Mouse (Mus musculus) testis, adult 2 months (tissue): ENCODE measurements around the gene E030030I06Rik. TPM values are rescaled to one million over a fixed set of nuclear protein-coding genes. Genes with fewer than 3 reads are reported as not detected.
A peak's percentile ranks its signal among the peaks of the same experiment; 100 is the strongest.
"Not testable (repeated sequence)": the region's sequence is repeated elsewhere in the genome, so short reads cannot be mapped to it uniquely, and the experiment has no call there.

ENCODE experiments used
- H3K27ac ChIP-seq: fragments of 200-500 bp; 2 replicates; pipeline ENCODE4 v1.5.1; 2012; ENCODE audit warnings: low read depth, low read length; ENCODE audit not compliant: control insufficient read depth, insufficient read depth
- H3K27me3 ChIP-seq: fragments of 200-500 bp; 2 replicates; pipeline ENCODE4 v1.6.1; 2012; ENCODE audit warnings: mild to moderate bottlenecking, low read length, moderate library complexity; ENCODE audit not compliant: control insufficient read depth, insufficient read depth
- H3K36me3 ChIP-seq: fragments of 200-500 bp; 2 replicates; pipeline ENCODE4 v1.6.1; 2012; ENCODE audit warnings: mild to moderate bottlenecking, low read length; ENCODE audit not compliant: control insufficient read depth, insufficient read depth
- H3K4me1 ChIP-seq: fragments of 200-500 bp; 2 replicates; pipeline ENCODE4 v1.6.1; 2012; ENCODE audit warnings: low read length; ENCODE audit not compliant: control insufficient read depth, insufficient read depth
- H3K4me3 ChIP-seq: fragments of 200-500 bp; 2 replicates; pipeline ENCODE4 v1.5.1; 2012; ENCODE audit warnings: low read depth, mild to moderate bottlenecking, low read length, moderate library complexity, mixed read lengths; ENCODE audit not compliant: control insufficient read depth
- CTCF ChIP-seq: fragments of 200-500 bp; IDR thresholded peaks from 2 replicates; pipeline ENCODE4 v1.5.1; 2012; ENCODE audit warnings: low read depth, mild to moderate bottlenecking, inconsistent platforms, low read length, moderate library complexity; ENCODE audit not compliant: control insufficient read depth, insufficient read depth, insufficient replicate concordance
- POLR2A ChIP-seq: fragments of 200-500 bp; IDR thresholded peaks from 2 replicates; pipeline ENCODE4 v1.6.1; 2012; ENCODE audit warnings: low read depth, mild to moderate bottlenecking, inconsistent platforms, low read length, moderate library complexity; ENCODE audit not compliant: control insufficient read depth
- polyA plus RNA-seq: library from polyadenylated mRNA; depleted of rRNA; stranded (reverse); fragments of >200 nt; gene quantifications from 2 replicates; pipeline ENCODE4 v1.2.3, GENCODE M21; 2012; rRNA removed

The E030030I06Rik gene
- 0.22 and 1.2 TPM in 2 replicates for polyA plus RNA-seq

- Histone ChIP-seq H3K27ac (no peak within 1 kb of the TSS), H3K36me3 (no peaks in the 10 kb centered on the region), H3K27me3 (no peaks in the 10 kb centered on the region), H3K4me3 (peak within 1 kb of the TSS; percentile 76), H3K4me1 (peaks cover 14% of the 10 kb centered on the region)
- TF ChIP-seq CTCF (no peak), POLR2A (no peak)
Measured at GRCm38 (mm10) chr10:22149073-22149690, at the start of gene E030030I06Rik. TSS of gene E030030I06Rik (minus strand) at chr10:22149270.

GRCm38 (mm10) chr10:22191035-22191434 is 42.0 kb upstream of the E030030I06Rik start:
- not testable (repeated sequence) for H3K36me3 ChIP-seq, H3K4me3 ChIP-seq, H3K27ac ChIP-seq, H3K4me1 ChIP-seq, H3K27me3 ChIP-seq

GRCm38 (mm10) chr10:22176515-22176914 is 27.4 kb upstream of the E030030I06Rik start:
- H3K4me1 ChIP-seq, H3K36me3 ChIP-seq, H3K27me3 ChIP-seq, H3K4me3 ChIP-seq, H3K27ac ChIP-seq: not testable (repeated sequence)

- not testable (repeated sequence) for H3K27me3 ChIP-seq, H3K36me3 ChIP-seq, H3K27ac ChIP-seq, H3K4me1 ChIP-seq, H3K4me3 ChIP-seq
Measured at GRCm38 (mm10) chr10:22174190-22174487, 25.1 kb upstream of the E030030I06Rik start.

GRCm38 (mm10) chr10:22173335-22174189 is 24.5 kb upstream of the E030030I06Rik start:
- not testable (repeated sequence) for H3K4me1 ChIP-seq, H3K4me3 ChIP-seq, H3K27me3 ChIP-seq, H3K27ac ChIP-seq, H3K36me3 ChIP-seq

- H3K4me1 ChIP-seq, H3K36me3 ChIP-seq, H3K27me3 ChIP-seq, H3K27ac ChIP-seq, H3K4me3 ChIP-seq: not testable (repeated sequence)
Measured at GRCm38 (mm10) chr10:22172431-22173334, 23.6 kb upstream of the E030030I06Rik start.

- H3K4me3 ChIP-seq, H3K4me1 ChIP-seq, H3K27ac ChIP-seq, H3K36me3 ChIP-seq, H3K27me3 ChIP-seq: not testable (repeated sequence)
Measured at GRCm38 (mm10) chr10:22169116-22169515, 20.0 kb upstream of the E030030I06Rik start.

- H3K36me3 ChIP-seq, H3K4me1 ChIP-seq, H3K27me3 ChIP-seq, H3K27ac ChIP-seq, H3K4me3 ChIP-seq: not testable (repeated sequence)
Measured at GRCm38 (mm10) chr10:22167061-22167460, 18.0 kb upstream of the E030030I06Rik start.

GRCm38 (mm10) chr10:22166025-22166424 is 17.0 kb upstream of the E030030I06Rik start:
- not testable (repeated sequence) for H3K36me3 ChIP-seq, H3K27ac ChIP-seq, H3K4me1 ChIP-seq, H3K4me3 ChIP-seq, H3K27me3 ChIP-seq

GRCm38 (mm10) chr10:22165328-22166003 is 16.4 kb upstream of the E030030I06Rik start:
- H3K27me3 ChIP-seq, H3K4me1 ChIP-seq, H3K36me3 ChIP-seq, H3K4me3 ChIP-seq, H3K27ac ChIP-seq: not testable (repeated sequence)
